In genomic region chr6:92407259-92407658, GRCm38 (mm10) we compare ENCODE assay signal across 11 mouse cellular contexts.
DNase-seq lines count a peak whose midpoint lies in the region; ATAC-seq lines count a peak whose summit lies in the region.
"Had no signal": no experiment of that assay in that cellular context is flagged by ENCODE, and none has a peak within 500 bp of the region (broad histone marks: within the 10 kb centered on the region; RNA-seq: fewer than 3 reads in every experiment).

No protein-coding gene starts in this region.

- H3K9ac ChIP-seq in neural tube, embryonic 11.5 days (ENCODE audit: low read length) = no peak overlapping the region
- no peak overlapping the region for H3K9ac ChIP-seq in hindbrain, embryonic 14.5 days
- no peak overlapping the region for H3K9ac ChIP-seq in midbrain, embryonic 16.5 days (ENCODE audit: low read depth, low read length)
- H3K9ac ChIP-seq: embryonic facial prominence, embryonic 15.5 days had no signal

- 72% methylated on average over 5 of the region's 5 CpGs for WGBS in neural tube, embryonic 11.5 days
- WGBS in hindbrain, embryonic 14.5 days = 42% methylated on average over 5 of the region's 5 CpGs
- WGBS in midbrain, embryonic 16.5 days = 32% methylated on average over 5 of the region's 5 CpGs

- H3K4me1 ChIP-seq in neural tube, embryonic 11.5 days (ENCODE audit: control insufficient read depth, insufficient read depth, low read length) = no peaks in the 10 kb centered on the region
- peaks cover 8% of the 10 kb centered on the region; the same call in 1 of the 2 replicates for H3K4me1 ChIP-seq in hindbrain, embryonic 14.5 days (replicated peaks; ENCODE audit: control insufficient read depth, insufficient read depth, low read length)
- peaks cover 9% of the 10 kb centered on the region; the same call in 1 of the 2 replicates for H3K4me1 ChIP-seq in midbrain, embryonic 16.5 days (ENCODE audit: control insufficient read depth, insufficient read depth, low read length)
- H3K4me1 ChIP-seq: embryonic facial prominence, embryonic 15.5 days; megakaryocyte, embryonic 14.5 days had no signal

- no peak for ATAC-seq in neural tube, embryonic 11.5 days (ENCODE audit: insufficient read depth, low FRiP score, low TSS enrichment)
- ATAC-seq in hindbrain, embryonic 14.5 days (ENCODE audit: low FRiP score) = peak; percentile 43; the same call in 1 of the 2 replicates
- ATAC-seq in midbrain, embryonic 16.5 days = 0 out of 2 replicates have a peak, but pooled peaks have one; percentile 66
- ATAC-seq in activated CD4-positive, CD25-positive, alpha-beta regulatory T cell, adult 4 months = no peak

- no peaks in the 10 kb centered on the region for H3K9me3 ChIP-seq in neural tube, embryonic 11.5 days (ENCODE audit: control insufficient read depth, low read length)
- H3K9me3 ChIP-seq in hindbrain, embryonic 14.5 days (ENCODE audit: control insufficient read depth, low read length) = no peaks in the 10 kb centered on the region
- H3K9me3 ChIP-seq in midbrain, embryonic 16.5 days (replicated peaks; ENCODE audit: control insufficient read depth, low read length, poor library complexity, severe bottlenecking) = no peaks in the 10 kb centered on the region
- H3K9me3 ChIP-seq: embryonic facial prominence, embryonic 15.5 days had no signal

- no peak overlapping the region for H3K4me3 ChIP-seq in neural tube, embryonic 11.5 days (ENCODE audit: low read depth, low read length)
- no peak overlapping the region for H3K4me3 ChIP-seq in hindbrain, embryonic 14.5 days (replicated peaks; ENCODE audit: low read length)
- H3K4me3 ChIP-seq in midbrain, embryonic 16.5 days (ENCODE audit: low read depth, low read length) = no peak overlapping the region
- H3K4me3 ChIP-seq: embryonic facial prominence, embryonic 15.5 days; megakaryocyte, embryonic 14.5 days had no signal

- no peaks in the 10 kb centered on the region for H3K27me3 ChIP-seq in neural tube, embryonic 11.5 days (ENCODE audit: control insufficient read depth, insufficient read depth, low read length)
- H3K27me3 ChIP-seq in hindbrain, embryonic 14.5 days (ENCODE audit: control insufficient read depth, insufficient read depth, low read length) = no peaks in the 10 kb centered on the region
- H3K27me3 ChIP-seq in midbrain, embryonic 16.5 days (ENCODE audit: control insufficient read depth, insufficient read depth, low read depth, low read length) = no peaks in the 10 kb centered on the region
- H3K27me3 ChIP-seq: embryonic facial prominence, embryonic 15.5 days; megakaryocyte, embryonic 14.5 days had no signal

- H3K27ac ChIP-seq in neural tube, embryonic 11.5 days (ENCODE audit: low read depth, low read length) = no peak overlapping the region
- peak overlapping the region; percentile 70 for H3K27ac ChIP-seq in hindbrain, embryonic 14.5 days
- peak overlapping the region; percentile 66 for H3K27ac ChIP-seq in midbrain, embryonic 16.5 days (ENCODE audit: low read length)
- H3K27ac ChIP-seq: embryonic facial prominence, embryonic 15.5 days had no signal

- H3K4me2 ChIP-seq in neural tube, embryonic 11.5 days (ENCODE audit: low read depth) = no peak overlapping the region
- H3K4me2 ChIP-seq in hindbrain, embryonic 14.5 days (replicated peaks) = no peak overlapping the region
- no peak overlapping the region for H3K4me2 ChIP-seq in midbrain, embryonic 16.5 days (ENCODE audit: low read length)
- H3K4me2 ChIP-seq: embryonic facial prominence, embryonic 15.5 days; heart, embryonic 11.5 days had no signal

- peak; percentile 31 for DNase-seq in neural tube, embryonic 11.5 days (ENCODE audit: low spot score)
- DNase-seq in neural tube, embryonic 10.5 days (ENCODE audit: extremely low spot score, low spot score) = no peak
- no peak for DNase-seq in hindbrain, embryonic 14.5 days (ENCODE audit: low spot score)
- DNase-seq in adrenal gland, postnatal 14 days = no peak
- DNase-seq in gastrocnemius, postnatal 25 days = no peak
- DNase-seq: cerebellum, postnatal 10 days had no signal

- peaks cover 2% of the 10 kb centered on the region; the same call in 1 of the 2 replicates for H3K36me3 ChIP-seq in neural tube, embryonic 11.5 days (ENCODE audit: control insufficient read depth, insufficient read depth, low read length)
- H3K36me3 ChIP-seq in hindbrain, embryonic 14.5 days (replicated peaks; ENCODE audit: control insufficient read depth, insufficient read depth) = peaks cover 32% of the 10 kb centered on the region
- peaks cover 17% of the 10 kb centered on the region for H3K36me3 ChIP-seq in midbrain, embryonic 16.5 days (ENCODE audit: control insufficient read depth, insufficient read depth, low read length)

Comparison
In these comparisons a context has a peak if more than half of its experiments do, and no peak if none do; other contexts are left out.
1. ATAC-seq: peak in hindbrain, embryonic 14.5 days (single experiment) and midbrain, embryonic 16.5 days (single experiment); none in neural tube, embryonic 11.5 days (single experiment) and activated CD4-positive, CD25-positive, alpha-beta regulatory T cell, adult 4 months (single experiment).